Mouse (Mus musculus) right cerebral cortex, postnatal 14 days (tissue): ENCODE data around the gene Olfr618.
"Not testable (repeated sequence)": the region's sequence is repeated elsewhere in the genome, so short reads cannot be mapped to it uniquely, and the experiment has no call there.

Source experiments
- DNase-seq: peaks from one replicate; pipeline ENCODE4 v3.0.0; 2022

Gene Olfr618

GRCm38 (mm10) chr7:103589803-103590202, at the start of gene Olfr618:
Olfr618 (plus strand) TSS chr7:103590103.
- no peak for DNase-seq

DNA sequence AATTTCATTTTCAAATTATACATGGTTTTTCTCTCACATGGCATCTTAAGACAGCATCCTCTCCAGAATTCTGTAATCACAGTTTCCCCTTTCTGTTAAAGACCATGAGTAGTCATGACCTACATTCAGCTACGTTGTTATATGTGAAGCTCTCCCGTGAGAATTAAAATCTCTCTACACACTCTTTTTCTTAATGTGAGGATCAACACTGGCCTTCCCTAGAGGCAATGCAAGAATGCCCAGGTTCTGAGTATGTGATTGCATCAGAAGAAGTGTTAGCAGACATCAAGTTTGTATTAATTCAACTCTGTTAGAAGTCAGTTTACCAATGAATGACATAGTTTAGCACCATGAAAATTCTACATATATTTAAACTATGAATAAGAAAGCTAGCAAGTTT, 47.3 kb upstream of the Olfr618 start, which contains the start of gene Olfr612:
Olfr612 (minus strand) TSS at position 101 of the 400 bp plus-strand sequence.
- DNase-seq = not testable (repeated sequence)

GRCm38 (mm10) chr7:103547774-103548173, 42.1 kb upstream of the Olfr618 start, which contains the start of gene Olfr613:
Olfr613 (plus strand) TSS chr7:103548074.
- DNase-seq = no peak

DNA sequence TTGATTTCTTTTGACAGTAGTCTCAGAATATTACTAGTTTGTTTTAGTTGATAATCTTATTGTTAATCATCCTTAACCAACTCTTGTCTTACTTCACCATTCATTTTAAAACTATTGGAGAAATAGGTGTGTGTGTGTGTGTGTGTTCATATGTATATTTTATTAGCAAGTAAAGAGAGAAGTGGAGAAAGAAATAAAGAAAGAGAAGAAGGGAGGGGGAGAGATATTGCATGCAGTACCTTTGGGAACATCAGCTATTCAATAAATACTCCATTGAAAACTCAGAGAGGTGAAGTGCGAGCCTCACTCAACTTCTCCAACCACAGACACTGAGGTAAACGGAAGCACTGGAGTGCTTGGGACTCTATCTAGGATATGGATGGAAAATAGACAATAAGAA, 34.1 kb upstream of the Olfr618 start, which contains the start of gene Olfr615:
Olfr615 (plus strand) TSS at position 301 of the 400 bp plus-strand sequence.
- no peak for DNase-seq

DNA sequence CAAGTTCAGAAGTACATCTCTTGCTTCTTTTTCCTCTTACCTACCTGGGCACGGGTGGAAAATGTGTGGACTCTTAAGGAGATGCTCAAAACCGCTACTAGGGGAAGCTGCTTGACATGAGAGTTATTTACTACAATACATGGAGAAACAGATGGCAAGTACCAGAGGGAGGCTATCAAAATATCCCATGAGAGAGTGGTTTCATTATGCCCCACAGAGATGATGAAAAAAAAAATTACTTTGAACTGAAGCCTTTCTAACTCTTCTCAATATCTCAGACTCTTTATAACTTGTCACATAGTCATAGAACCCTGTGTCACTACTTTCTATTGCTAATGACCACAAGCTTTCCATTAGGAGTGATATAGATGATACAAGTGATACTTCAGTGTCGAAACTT, 20.9 kb upstream of the Olfr618 start, which contains the start of gene Olfr616:
Olfr616 (minus strand) TSS at position 101 of the 400 bp plus-strand sequence.
- no peak for DNase-seq

GRCm38 (mm10) chr7:103572761-103573160, 17.1 kb upstream of the Olfr618 start, which contains the start of gene Olfr617:
Olfr617 (plus strand) TSS chr7:103573061.
- DNase-seq = no peak

- DNase-seq = no peak
Measured at GRCm38 (mm10) chr7:103600275-103600674, 10.4 kb downstream of the Olfr618 start, which contains the start of gene Olfr619. Olfr619 (plus strand) TSS chr7:103600575.

GRCm38 (mm10) chr7:103607425-103607824, 17.5 kb downstream of the Olfr618 start:
- no peak for DNase-seq

DNA sequence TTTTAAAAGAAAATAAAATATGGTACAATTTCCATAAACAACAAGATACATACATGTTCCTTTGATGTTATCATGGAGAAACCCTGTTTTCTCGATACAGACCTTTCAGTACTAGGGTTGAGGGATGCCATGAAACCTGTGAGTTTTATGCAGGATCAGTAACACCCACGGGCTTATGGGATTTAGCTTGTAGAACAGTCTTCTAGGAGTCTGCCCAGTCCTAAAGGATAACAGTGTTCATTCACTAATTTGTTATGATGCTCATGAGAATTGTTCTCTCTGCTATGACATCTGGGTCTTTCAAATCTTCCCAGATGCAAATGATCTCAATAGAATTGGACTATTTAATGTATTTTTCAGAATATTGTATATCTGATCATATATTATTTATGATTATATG, 22.5 kb downstream of the Olfr618 start, which contains the start of gene Olfr620:
Olfr620 (minus strand) TSS at position 101 of the 400 bp plus-strand sequence.
- DNase-seq = no peak

GRCm38 (mm10) chr7:103636795-103637194, 46.9 kb downstream of the Olfr618 start:
- DNase-seq = no peak

DNA sequence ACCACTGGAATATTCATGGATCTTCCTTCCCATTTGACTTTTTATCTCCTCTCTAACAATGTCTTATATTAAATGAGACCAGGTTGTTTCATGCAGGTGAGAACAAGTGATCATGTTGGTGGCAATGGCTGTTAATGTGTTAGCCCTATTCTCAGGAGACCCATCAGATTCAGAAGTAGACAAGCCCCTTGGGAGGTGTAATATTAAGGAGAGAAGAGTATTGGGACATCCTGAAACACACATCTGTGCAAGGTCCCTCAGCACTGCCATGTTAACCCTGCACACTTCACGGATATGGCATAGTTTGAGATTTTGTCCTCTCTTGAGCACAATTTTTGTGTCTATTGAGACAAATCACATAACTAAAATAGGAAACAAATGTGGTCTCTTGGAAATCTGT, 52.7 kb downstream of the Olfr618 start, which contains the start of gene Olfr622:
Olfr622 (minus strand) TSS at position 101 of the 400 bp plus-strand sequence.
- no peak for DNase-seq

GRCm38 (mm10) chr7:103644070-103644469, 54.2 kb downstream of the Olfr618 start:
- DNase-seq = no peak
